ENCODE assay signal across 8 mouse cellular contexts in the genomic region with DNA sequence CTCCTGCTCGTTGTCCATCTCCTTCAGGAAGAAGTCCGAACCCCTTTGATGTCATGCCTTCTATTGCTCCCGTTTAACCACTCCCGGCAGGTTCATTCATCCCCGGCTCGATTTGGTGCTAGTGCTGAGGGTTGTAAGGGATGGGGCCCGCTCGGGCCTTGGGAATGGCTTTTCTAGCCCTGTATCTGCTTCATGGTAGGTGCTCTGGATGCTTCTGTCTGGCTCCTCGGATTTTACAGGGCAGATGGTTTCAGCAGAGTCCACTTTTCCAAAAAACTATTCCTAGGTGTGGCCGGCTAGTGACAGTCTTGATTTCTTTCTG. TPM values are rescaled to one million over a fixed set of nuclear protein-coding genes. Genes with fewer than 3 reads are reported as not detected.
DNase-seq lines count a peak whose midpoint lies in the region; ATAC-seq lines count a peak whose summit lies in the region.

No protein-coding gene starts in this region.

- peak overlapping the region; percentile 87 for H3K4me3 ChIP-seq in heart, embryonic 15.5 days
- H3K4me3 ChIP-seq in hindbrain, embryonic 12.5 days: peak overlapping the region; percentile 93
- H3K4me3 ChIP-seq in midbrain, embryonic 11.5 days (ENCODE audit: low read depth, low read length): peak overlapping the region; percentile 94

- no peak for DNase-seq in heart, postnatal 4 days
- peak; percentile 58 for DNase-seq in R1 (ENCODE audit: low read depth, low spot score)
- DNase-seq in midbrain, embryonic 11.5 days (ENCODE audit: low spot score, missing footprints): no peak
- no peak for DNase-seq in left cerebral cortex, postnatal 25 days (ENCODE audit: low spot score in 2 of 2)
- no peak for DNase-seq in Muller cell, postnatal 12 days (ENCODE audit: inconsistent ontology term)
- no peak for DNase-seq in right cerebral cortex, postnatal 36 days (ENCODE audit: low spot score in 2 of 2)

- peak; percentile 29; the same call in 1 of the 2 replicates for ATAC-seq in heart, embryonic 15.5 days (replicated peaks; ENCODE audit: insufficient number of reproducible peaks, insufficient read depth, low FRiP score, low read depth)
- no peak; the same call in 1 of the 2 replicates for ATAC-seq in hindbrain, embryonic 12.5 days (ENCODE audit: low FRiP score)
- ATAC-seq in midbrain, embryonic 11.5 days (ENCODE audit: low FRiP score): no peak

- intact Hi-C loops in left cerebral cortex, postnatal 25 days (cut with DNase I): loop anchor here (5.0 kb wide), 1 partner anchor 83 kb away; no protein-coding TSS in a partner anchor

- H3K4me2 ChIP-seq in heart, embryonic 15.5 days: peak overlapping the region; percentile 66
- peak overlapping the region; percentile 89 for H3K4me2 ChIP-seq in hindbrain, embryonic 12.5 days (replicated peaks)
- H3K4me2 ChIP-seq in midbrain, embryonic 11.5 days: peak overlapping the region; percentile 79

- 4% methylated on average over 10 of the region's 10 CpGs for WGBS in heart, embryonic 15.5 days
- WGBS in hindbrain, embryonic 12.5 days: 5% methylated on average over 10 of the region's 10 CpGs
- WGBS in midbrain, embryonic 11.5 days: 6% methylated on average over 10 of the region's 10 CpGs

- H3K27ac ChIP-seq in heart, embryonic 15.5 days: peak overlapping the region; percentile 88
- H3K27ac ChIP-seq in hindbrain, embryonic 12.5 days: peak overlapping the region; percentile 80
- no peak overlapping the region; the same call in 1 of the 2 replicates for H3K27ac ChIP-seq in midbrain, embryonic 11.5 days (ENCODE audit: low read depth, low read length)

- H3K27me3 ChIP-seq in heart, embryonic 15.5 days: no peaks in the 10 kb centered on the region
- no peaks in the 10 kb centered on the region for H3K27me3 ChIP-seq in hindbrain, embryonic 12.5 days
- H3K27me3 ChIP-seq in midbrain, embryonic 11.5 days (ENCODE audit: control insufficient read depth, insufficient read depth, low read length): no peaks in the 10 kb centered on the region

- H3K9me3 ChIP-seq in heart, embryonic 15.5 days (replicated peaks): no peaks in the 10 kb centered on the region
- no peaks in the 10 kb centered on the region for H3K9me3 ChIP-seq in hindbrain, embryonic 12.5 days (replicated peaks)
- no peaks in the 10 kb centered on the region for H3K9me3 ChIP-seq in midbrain, embryonic 11.5 days (ENCODE audit: control insufficient read depth, low read length)

- H3K4me1 ChIP-seq in heart, embryonic 15.5 days (replicated peaks): peaks cover 17% of the 10 kb centered on the region
- H3K4me1 ChIP-seq in hindbrain, embryonic 12.5 days: peaks cover 23% of the 10 kb centered on the region
- H3K4me1 ChIP-seq in midbrain, embryonic 11.5 days (ENCODE audit: control insufficient read depth, insufficient read depth, low read length): peaks cover 12% of the 10 kb centered on the region; the same call in 1 of the 2 replicates

- H3K9ac ChIP-seq in heart, embryonic 15.5 days: peak overlapping the region; percentile 91
- H3K9ac ChIP-seq in hindbrain, embryonic 12.5 days: peak overlapping the region; percentile 96
- peak overlapping the region; percentile 92 for H3K9ac ChIP-seq in midbrain, embryonic 11.5 days (ENCODE audit: low read length)

- H3K36me3 ChIP-seq in heart, embryonic 15.5 days: no peaks in the 10 kb centered on the region
- H3K36me3 ChIP-seq in hindbrain, embryonic 12.5 days: no peaks in the 10 kb centered on the region
- no peaks in the 10 kb centered on the region for H3K36me3 ChIP-seq in midbrain, embryonic 11.5 days (ENCODE audit: control insufficient read depth, insufficient read depth, low read length)

RNA-seq across cellular contexts. Expression of a gene that starts 0.6 kb away (rescaled TPM):
- polyA plus RNA-seq in heart, embryonic 15.5 days (2015; fragmentation: Nextera tagmentation; extraction: Ambion mirVana): 159 and 162 TPM in 2 replicates
- total RNA-seq in heart, postnatal 4 days (2021): 100 to 1,000 TPM; 101 to 102 TPM
- 201 and 207 TPM in 2 replicates for polyA plus RNA-seq in hindbrain, embryonic 12.5 days (2016; fragmentation: Nextera tagmentation; extraction: Ambion mirVana)
- 223 and 232 TPM in 2 replicates for polyA plus RNA-seq in midbrain, embryonic 11.5 days (2014; fragmentation: Nextera tagmentation; extraction: Ambion mirVana)
- 100 to 1,000 TPM; 249 to 254 TPM for total RNA-seq in left cerebral cortex, postnatal 25 days (2021)

RNA-seq across cellular contexts. Expression of a gene that starts 4.7 kb away (rescaled TPM):
- 0.15 TPM in 1 of 2 replicates, not detected in the other for polyA plus RNA-seq in heart, embryonic 15.5 days (2015; fragmentation: Nextera tagmentation; extraction: Ambion mirVana)
- total RNA-seq in heart, postnatal 4 days (2021): not detected
- polyA plus RNA-seq in hindbrain, embryonic 12.5 days (2016; fragmentation: Nextera tagmentation; extraction: Ambion mirVana): 0.22 and 0.27 TPM in 2 replicates
- 0.42 and 0.47 TPM in 2 replicates for polyA plus RNA-seq in midbrain, embryonic 11.5 days (2014; fragmentation: Nextera tagmentation; extraction: Ambion mirVana)
- under 1 TPM; 0.25 to 0.34 TPM for total RNA-seq in left cerebral cortex, postnatal 25 days (2021)

RNA-seq across cellular contexts. Expression of a gene that starts 18.6 kb away (rescaled TPM):
- polyA plus RNA-seq in heart, embryonic 15.5 days (2015; fragmentation: Nextera tagmentation; extraction: Ambion mirVana): 25.6 and 31.0 TPM in 2 replicates
- total RNA-seq in heart, postnatal 4 days (2021): 10 to 100 TPM; 13.6 to 18.6 TPM
- polyA plus RNA-seq in hindbrain, embryonic 12.5 days (2016; fragmentation: Nextera tagmentation; extraction: Ambion mirVana): 62.7 and 63.1 TPM in 2 replicates
- 60.9 and 62.4 TPM in 2 replicates for polyA plus RNA-seq in midbrain, embryonic 11.5 days (2014; fragmentation: Nextera tagmentation; extraction: Ambion mirVana)
- 10 to 100 TPM; 50.4 to 51.4 TPM for total RNA-seq in left cerebral cortex, postnatal 25 days (2021)

RNA-seq across cellular contexts. Expression of a gene that starts 33.1 kb away (rescaled TPM):
- 4.7 and 5.6 TPM in 2 replicates for polyA plus RNA-seq in heart, embryonic 15.5 days (2015; fragmentation: Nextera tagmentation; extraction: Ambion mirVana)
- total RNA-seq in heart, postnatal 4 days (2021): 10 to 100 TPM in 1 of 2 experiments, 1 to 10 TPM in 1; 8.9 to 11.1 TPM
- 3.2 and 3.4 TPM in 2 replicates for polyA plus RNA-seq in hindbrain, embryonic 12.5 days (2016; fragmentation: Nextera tagmentation; extraction: Ambion mirVana)
- polyA plus RNA-seq in midbrain, embryonic 11.5 days (2014; fragmentation: Nextera tagmentation; extraction: Ambion mirVana): 1.6 and 1.9 TPM in 2 replicates
- 10 to 100 TPM; 18.5 to 21.1 TPM for total RNA-seq in left cerebral cortex, postnatal 25 days (2021)
